Mouse (Mus musculus) left cerebral cortex, postnatal 4 days (tissue): ENCODE results near the gene Traf3ip2. TPM values are rescaled to one million over a fixed set of nuclear protein-coding genes. Genes with fewer than 3 reads are reported as not detected.
A peak's percentile ranks its signal among the peaks of the same experiment; 100 is the strongest.

Source experiments
- DNase-seq: peaks from one replicate; pipeline ENCODE4 v3.0.0-alpha.2; 2022
- intact Hi-C: fragments of 180-260 bp; cut with DNase I; formaldehyde crosslinking; loops from one replicate; pipeline ENCODE4 v1.15.1; 2025
- total RNA-seq, 2 experiments: library from RNA; stranded (reverse); gene quantifications; 2 replicates each; pipeline ENCODE4 v1.2.3; 2021

Traf3ip2 gene
- total RNA-seq, 2 experiments from 2014 or later = 0.52 to 1.5 TPM

- intact Hi-C loops = loop anchor here (10.0 kb wide), 1 partner anchor 86 kb away; no protein-coding TSS in a partner anchor
- DNase-seq = no peak
These were observed 18.1 kb downstream of the Traf3ip2 start for GRCm38 (mm10) chr10:39630811-39631210.

GRCm38 (mm10) chr10:39631627-39632026, 18.9 kb downstream of the Traf3ip2 start:
- intact Hi-C loops = loop anchor here (10.0 kb wide), 1 partner anchor 87 kb away; no protein-coding TSS in a partner anchor
- no peak for DNase-seq

- intact Hi-C loops = loop anchor here (10.0 kb wide), 1 partner anchor 89 kb away; no protein-coding TSS in a partner anchor
- no peak for DNase-seq
These were observed 20.6 kb downstream of the Traf3ip2 start for GRCm38 (mm10) chr10:39633379-39633778.

GRCm38 (mm10) chr10:39634423-39635101, 21.8 kb downstream of the Traf3ip2 start:
- no peak for DNase-seq
- intact Hi-C loops = loop anchor here (10.0 kb wide), 1 partner anchor 90 kb away; no protein-coding TSS in a partner anchor

GRCm38 (mm10) chr10:39638862-39639261, 26.1 kb downstream of the Traf3ip2 start:
- intact Hi-C loops = loop anchor here (10.0 kb wide), 1 partner anchor 94 kb away; no protein-coding TSS in a partner anchor
- DNase-seq = no peak

GRCm38 (mm10) chr10:39639783-39640182, 27.0 kb downstream of the Traf3ip2 start:
- intact Hi-C loops = loop anchor here (10.0 kb wide), 1 partner anchor 95 kb away; no protein-coding TSS in a partner anchor
- DNase-seq = no peak

- peak; percentile 70 for DNase-seq
- intact Hi-C loops = no loop called here
These were observed 28.1 kb downstream of the Traf3ip2 start for GRCm38 (mm10) chr10:39640817-39641226.

GRCm38 (mm10) chr10:39645789-39646628, 33.3 kb downstream of the Traf3ip2 start:
- intact Hi-C loops = no loop called here

GRCm38 (mm10) chr10:39646629-39647019, 33.9 kb downstream of the Traf3ip2 start:
- DNase-seq = peak; percentile 83
- intact Hi-C loops = no loop called here

More at GRCm38 (mm10) chr10:39645789-39646628, 33.3 kb downstream of the Traf3ip2 start:
- no peak for DNase-seq

GRCm38 (mm10) chr10:39647118-39647517, 34.4 kb downstream of the Traf3ip2 start:
- no peak for DNase-seq
- intact Hi-C loops = no loop called here

- intact Hi-C loops = no loop called here
These were observed 35.5 kb downstream of the Traf3ip2 start for GRCm38 (mm10) chr10:39648278-39648677.

GRCm38 (mm10) chr10:39649550-39649949, 36.8 kb downstream of the Traf3ip2 start:
- intact Hi-C loops = no loop called here
- no peak for DNase-seq

More at GRCm38 (mm10) chr10:39648278-39648677, 35.5 kb downstream of the Traf3ip2 start:
- DNase-seq = no peak

GRCm38 (mm10) chr10:39650316-39650715, 37.6 kb downstream of the Traf3ip2 start:
- no peak for DNase-seq
- intact Hi-C loops = no loop called here

GRCm38 (mm10) chr10:39654001-39654416, 41.3 kb downstream of the Traf3ip2 start:
- intact Hi-C loops = no loop called here
- DNase-seq = no peak

- intact Hi-C loops = no loop called here
- no peak for DNase-seq
These were observed 46.2 kb downstream of the Traf3ip2 start for GRCm38 (mm10) chr10:39658901-39659410.

GRCm38 (mm10) chr10:39659411-39660268, 46.9 kb downstream of the Traf3ip2 start:
- intact Hi-C loops = no loop called here

GRCm38 (mm10) chr10:39660269-39660655, 47.5 kb downstream of the Traf3ip2 start:
- intact Hi-C loops = no loop called here
- no peak for DNase-seq

More at GRCm38 (mm10) chr10:39659411-39660268, 46.9 kb downstream of the Traf3ip2 start:
- DNase-seq = peak; percentile 56

GRCm38 (mm10) chr10:39660698-39661097, 48.0 kb downstream of the Traf3ip2 start:
- intact Hi-C loops = no loop called here
- no peak for DNase-seq

- intact Hi-C loops = no loop called here
- peak; percentile 31 for DNase-seq
These were observed 52.4 kb downstream of the Traf3ip2 start for GRCm38 (mm10) chr10:39665071-39665502.

- intact Hi-C loops = no loop called here
- DNase-seq = no peak
These were observed 53.3 kb downstream of the Traf3ip2 start for GRCm38 (mm10) chr10:39666027-39666426.
